Mouse (Mus musculus) inflammation-experienced regulatory T-cells, adult 6 months (primary cell): ENCODE results near the gene Rassf5. TPM values are rescaled to one million over a fixed set of nuclear protein-coding genes. Genes with fewer than 3 reads are reported as not detected.
"Not testable (repeated sequence)": the region's sequence is repeated elsewhere in the genome, so short reads cannot be mapped to it uniquely, and the experiment has no call there.

ENCODE experiments used
- ATAC-seq: one replicate; pipeline ENCODE4 v1.8.0; 2017
- polyA plus RNA-seq, 3 experiments: library from polyadenylated mRNA; unstranded; fragments of 100-300 nt; shearing (Covaris generic); gene quantifications; one replicate each; pipeline ENCODE4 v1.2.1; 2017

The Rassf5 gene
- polyA plus RNA-seq, 3 experiments from 2014 or later: 267 to 383 (median 370) TPM

GRCm38 (mm10) chr1:131257288-131257687 lies 12.2 kb upstream of the Rassf5 start:
- ATAC-seq: no peak

GRCm38 (mm10) chr1:131252516-131253250 lies 7.6 kb upstream of the Rassf5 start:
- ATAC-seq: not testable (repeated sequence)

GRCm38 (mm10) chr1:131246433-131247395 lies 1.7 kb upstream of the Rassf5 start:
- ATAC-seq: no peak

GRCm38 (mm10) chr1:131245926-131246325 lies 868 bp upstream of the Rassf5 start:
- ATAC-seq: peak; percentile 61

GRCm38 (mm10) chr1:131244536-131245088 lies 446 bp downstream of the Rassf5 start:
- peak; percentile 31 for ATAC-seq

GRCm38 (mm10) chr1:131242956-131243355 lies 2.1 kb downstream of the Rassf5 start:
- ATAC-seq: no peak

GRCm38 (mm10) chr1:131239576-131240193 lies 5.4 kb downstream of the Rassf5 start:
- no peak for ATAC-seq

- no peak for ATAC-seq
Observed at GRCm38 (mm10) chr1:131238931-131239381, 6.1 kb downstream of the Rassf5 start.

- ATAC-seq: no peak
Observed at GRCm38 (mm10) chr1:131236077-131236476, 9.0 kb downstream of the Rassf5 start.

- ATAC-seq: no peak
Observed at GRCm38 (mm10) chr1:131233527-131233926, 11.5 kb downstream of the Rassf5 start.

- no peak for ATAC-seq
Observed at GRCm38 (mm10) chr1:131228659-131229058, 16.4 kb downstream of the Rassf5 start.

- ATAC-seq: no peak
Observed at GRCm38 (mm10) chr1:131228225-131228624, 16.8 kb downstream of the Rassf5 start.

- no peak for ATAC-seq
Observed at GRCm38 (mm10) chr1:131224848-131225471, 20.1 kb downstream of the Rassf5 start.

- ATAC-seq: no peak
Observed at GRCm38 (mm10) chr1:131223345-131223744, 21.7 kb downstream of the Rassf5 start.

GRCm38 (mm10) chr1:131221822-131222590 lies 23.1 kb downstream of the Rassf5 start:
- ATAC-seq: no peak

- ATAC-seq: no peak
Observed at GRCm38 (mm10) chr1:131218933-131219332, 26.1 kb downstream of the Rassf5 start.

GRCm38 (mm10) chr1:131213361-131213760 lies 31.7 kb downstream of the Rassf5 start:
- ATAC-seq: no peak

GRCm38 (mm10) chr1:131212956-131213355 lies 32.1 kb downstream of the Rassf5 start:
- no peak for ATAC-seq

- ATAC-seq: no peak
Observed at GRCm38 (mm10) chr1:131211655-131212054, 33.4 kb downstream of the Rassf5 start.

GRCm38 (mm10) chr1:131209971-131210426 lies 35.1 kb downstream of the Rassf5 start:
- no peak for ATAC-seq

GRCm38 (mm10) chr1:131208800-131209199 lies 36.3 kb downstream of the Rassf5 start:
- ATAC-seq: no peak
